Mouse (Mus musculus) right cerebral cortex, postnatal 25 days (tissue): ENCODE results near the gene Sdccag8.
"Not testable (repeated sequence)": the region's sequence is repeated elsewhere in the genome, so short reads cannot be mapped to it uniquely, and the experiment has no call there.

Source experiments
- DNase-seq: peaks from one replicate; pipeline ENCODE4 v3.0.0; 2022

Sdccag8 gene

GRCm38 (mm10) chr1:176828666-176829065 lies 14.2 kb downstream of the Sdccag8 start:
- no peak for DNase-seq

- DNase-seq, result no peak
Observed at GRCm38 (mm10) chr1:176832071-176832470, 17.6 kb downstream of the Sdccag8 start.

GRCm38 (mm10) chr1:176832607-176833006 lies 18.1 kb downstream of the Sdccag8 start:
- DNase-seq, result no peak

- no peak for DNase-seq
Observed at GRCm38 (mm10) chr1:176833257-176833656, 18.8 kb downstream of the Sdccag8 start.

GRCm38 (mm10) chr1:176833948-176834347 lies 19.5 kb downstream of the Sdccag8 start:
- DNase-seq, result no peak

- DNase-seq, result no peak
Observed at GRCm38 (mm10) chr1:176834880-176835279, 20.4 kb downstream of the Sdccag8 start.

- no peak for DNase-seq
Observed at GRCm38 (mm10) chr1:176835501-176836294, 21.2 kb downstream of the Sdccag8 start.

- not testable (repeated sequence) for DNase-seq
Observed at GRCm38 (mm10) chr1:176836562-176836961, 22.1 kb downstream of the Sdccag8 start.

- DNase-seq, result no peak
Observed at GRCm38 (mm10) chr1:176845082-176845977, 30.9 kb downstream of the Sdccag8 start.

- no peak for DNase-seq
Observed at GRCm38 (mm10) chr1:176847118-176847859, 32.8 kb downstream of the Sdccag8 start.

- DNase-seq, result no peak
Observed at GRCm38 (mm10) chr1:176848613-176849290, 34.3 kb downstream of the Sdccag8 start.

- no peak for DNase-seq
Observed at GRCm38 (mm10) chr1:176849377-176849776, 34.9 kb downstream of the Sdccag8 start.

- DNase-seq, result no peak
Observed at GRCm38 (mm10) chr1:176851401-176851800, 36.9 kb downstream of the Sdccag8 start.

GRCm38 (mm10) chr1:176852813-176853590 lies 38.5 kb downstream of the Sdccag8 start:
- no peak for DNase-seq

GRCm38 (mm10) chr1:176861981-176862644 lies 47.7 kb downstream of the Sdccag8 start:
- DNase-seq, result peak; percentile 38

- no peak for DNase-seq
Observed at GRCm38 (mm10) chr1:176870501-176870900, 56.0 kb downstream of the Sdccag8 start.

- no peak for DNase-seq
Observed at GRCm38 (mm10) chr1:176871975-176872374, 57.5 kb downstream of the Sdccag8 start.

- DNase-seq, result no peak
Observed at GRCm38 (mm10) chr1:176873463-176873862, 59.0 kb downstream of the Sdccag8 start.

- DNase-seq, result no peak
Observed at GRCm38 (mm10) chr1:176874155-176874554, 59.7 kb downstream of the Sdccag8 start.

- DNase-seq, result no peak
Observed at GRCm38 (mm10) chr1:176877756-176878155, 63.3 kb downstream of the Sdccag8 start.

- DNase-seq, result no peak
Observed at GRCm38 (mm10) chr1:176879005-176879404, 64.5 kb downstream of the Sdccag8 start.
